Mouse (Mus musculus): ENCODE measurements around the gene Xkr7. TPM values are rescaled to one million over a fixed set of nuclear protein-coding genes. Genes with fewer than 3 reads are reported as not detected.

Xkr7 gene
- 0.36 and 1.9 TPM in 2 replicates for total RNA-seq (2012; rRNA removed)

GRCm38 (mm10) chr2:153031126-153032082 lies at the start of gene Xkr7:
Gene Xkr7 (plus strand): TSS chr2:153031852.
- H3K36me3 ChIP-seq (ENCODE audit: control insufficient read depth, insufficient read depth, low read length, poor library complexity, severe bottlenecking) = no peaks in the 10 kb centered on the region
- peak within 1 kb of the TSS; percentile 67 to 69 for H3K4me3 ChIP-seq (ENCODE audit: insufficient read depth in 1 of 2, low read depth in 1 of 2, low read length in 2 of 2, poor library complexity in 1 of 2, severe bottlenecking in 1 of 2)
- in situ Hi-C loops (cut with MboI; ENCODE audit: low sequenced_read_pairs in 2 of 2, unreplicated experiment in 2 of 2) = no loop called here
- peak within 1 kb of the TSS; percentile 33 for H3K9ac ChIP-seq (ENCODE audit: insufficient read depth, low read depth, low read length, poor library complexity, severe bottlenecking)
- TF ChIP-seq MAFK (IDR thresholded peaks at IDR 0.05; ENCODE audit: insufficient read depth, low read depth, low read length) = no peak
- no peak for TF ChIP-seq HCFC1 (IDR thresholded peaks at IDR 0.05; ENCODE audit: borderline replicate concordance, insufficient read depth, low read length)
- TF ChIP-seq ZC3H11A (IDR thresholded peaks at IDR 0.05; ENCODE audit: borderline replicate concordance, low read depth, low read length) = no peak
- no peak for TF ChIP-seq CHD2 (IDR thresholded peaks at IDR 0.05; ENCODE audit: low read depth, low read length)
- no peak for TF ChIP-seq ZNF384 (IDR thresholded peaks at IDR 0.05; ENCODE audit: low read depth, low read length)
- H3K27ac ChIP-seq (ENCODE audit: insufficient read depth, low read depth, low read length, poor library complexity, severe bottlenecking) = no peak within 1 kb of the TSS
- DNase-seq (ENCODE audit: low read depth, low spot score) = no peak
- no peaks in the 10 kb centered on the region for H3K9me3 ChIP-seq (ENCODE audit: control insufficient read depth, insufficient read depth, low read depth, low read length)
- peaks cover 0 to 3% of the 10 kb centered on the region in 2 experiments; a peak in 1 of 4 replicates for H3K4me1 ChIP-seq (ENCODE audit: control insufficient read depth in 2 of 2, insufficient read depth in 2 of 2, low read length in 2 of 2, poor library complexity in 1 of 2)

- in situ Hi-C loops (cut with MboI; ENCODE audit: low sequenced_read_pairs in 2 of 2, unreplicated experiment in 2 of 2) = no loop called here
- no peak overlapping the region for H3K4me3 ChIP-seq (ENCODE audit: insufficient read depth in 1 of 2, low read depth in 1 of 2, low read length in 2 of 2, poor library complexity in 1 of 2, severe bottlenecking in 1 of 2)
- H3K9me3 ChIP-seq (ENCODE audit: control insufficient read depth, insufficient read depth, low read depth, low read length) = no peaks in the 10 kb centered on the region
- DNase-seq (ENCODE audit: low read depth, low spot score) = no peak
- TF ChIP-seq ZNF384 (IDR thresholded peaks at IDR 0.05; ENCODE audit: low read depth, low read length) (no peak), MAFK (IDR thresholded peaks at IDR 0.05; ENCODE audit: insufficient read depth, low read depth, low read length) (no peak), ZC3H11A (IDR thresholded peaks at IDR 0.05; ENCODE audit: borderline replicate concordance, low read depth, low read length) (no peak), CHD2 (IDR thresholded peaks at IDR 0.05; ENCODE audit: low read depth, low read length) (no peak), HCFC1 (IDR thresholded peaks at IDR 0.05; ENCODE audit: borderline replicate concordance, insufficient read depth, low read length) (no peak)
- H3K4me1 ChIP-seq (ENCODE audit: control insufficient read depth in 2 of 2, insufficient read depth in 2 of 2, low read length in 2 of 2, poor library complexity in 1 of 2) = no peaks in the 10 kb centered on the region
- no peak overlapping the region for H3K27ac ChIP-seq (ENCODE audit: insufficient read depth, low read depth, low read length, poor library complexity, severe bottlenecking)
- no peak overlapping the region for H3K9ac ChIP-seq (ENCODE audit: insufficient read depth, low read depth, low read length, poor library complexity, severe bottlenecking)
- no peaks in the 10 kb centered on the region for H3K36me3 ChIP-seq (ENCODE audit: control insufficient read depth, insufficient read depth, low read length, poor library complexity, severe bottlenecking)
Measured at GRCm38 (mm10) chr2:152985582-152985981, 46.1 kb upstream of the Xkr7 start.

DNA sequence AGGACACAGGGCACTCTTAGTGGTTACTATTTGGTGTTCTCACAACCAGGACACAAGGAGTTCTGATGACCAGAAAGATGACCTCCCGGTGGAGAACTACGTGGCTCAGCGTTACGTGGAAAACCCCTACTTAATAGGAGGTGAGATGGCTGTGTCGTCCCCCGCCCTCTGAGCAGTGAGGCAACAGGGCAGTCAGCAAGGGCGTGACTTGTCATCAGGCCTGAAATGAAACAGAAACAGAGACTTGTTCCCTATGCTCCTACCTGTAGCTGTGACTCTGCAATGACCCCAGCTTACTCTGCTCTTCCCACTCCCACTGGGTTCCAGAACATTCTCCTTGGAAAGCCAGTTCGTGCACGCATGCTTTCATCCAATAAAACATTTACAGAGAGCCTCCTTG lies 40.1 kb upstream of the Xkr7 start:
- in situ Hi-C loops (cut with MboI; ENCODE audit: low sequenced_read_pairs in 2 of 2, unreplicated experiment in 2 of 2) = no loop called here
- H3K4me3 ChIP-seq (ENCODE audit: insufficient read depth in 1 of 2, low read depth in 1 of 2, low read length in 2 of 2, poor library complexity in 1 of 2, severe bottlenecking in 1 of 2) = no peak overlapping the region
- no peaks in the 10 kb centered on the region for H3K9me3 ChIP-seq (ENCODE audit: control insufficient read depth, insufficient read depth, low read depth, low read length)
- H3K4me1 ChIP-seq (ENCODE audit: control insufficient read depth in 2 of 2, insufficient read depth in 2 of 2, low read length in 2 of 2, poor library complexity in 1 of 2) = peaks cover 0 to 5% of the 10 kb centered on the region in 2 experiments; a peak in 1 of 4 replicates
- H3K36me3 ChIP-seq (ENCODE audit: control insufficient read depth, insufficient read depth, low read length, poor library complexity, severe bottlenecking) = no peaks in the 10 kb centered on the region
- no peak overlapping the region for H3K9ac ChIP-seq (ENCODE audit: insufficient read depth, low read depth, low read length, poor library complexity, severe bottlenecking)
- TF ChIP-seq ZC3H11A (IDR thresholded peaks at IDR 0.05; ENCODE audit: borderline replicate concordance, low read depth, low read length) (no peak), HCFC1 (IDR thresholded peaks at IDR 0.05; ENCODE audit: borderline replicate concordance, insufficient read depth, low read length) (no peak), CHD2 (IDR thresholded peaks at IDR 0.05; ENCODE audit: low read depth, low read length) (no peak), ZNF384 (IDR thresholded peaks at IDR 0.05; ENCODE audit: low read depth, low read length) (no peak), MAFK (IDR thresholded peaks at IDR 0.05; ENCODE audit: insufficient read depth, low read depth, low read length) (no peak)
- no peak overlapping the region for H3K27ac ChIP-seq (ENCODE audit: insufficient read depth, low read depth, low read length, poor library complexity, severe bottlenecking)
- no peak for DNase-seq (ENCODE audit: low read depth, low spot score)

- in situ Hi-C loops (cut with MboI; ENCODE audit: low sequenced_read_pairs in 2 of 2, unreplicated experiment in 2 of 2) = no loop called here
- no peak overlapping the region for H3K4me3 ChIP-seq (ENCODE audit: insufficient read depth in 1 of 2, low read depth in 1 of 2, low read length in 2 of 2, poor library complexity in 1 of 2, severe bottlenecking in 1 of 2)
Measured at GRCm38 (mm10) chr2:152997046-152997445, 34.6 kb upstream of the Xkr7 start.

More at GRCm38 (mm10) chr2:152997046-152997445, 34.6 kb upstream of the Xkr7 start:
- no peak overlapping the region for H3K27ac ChIP-seq (ENCODE audit: insufficient read depth, low read depth, low read length, poor library complexity, severe bottlenecking)
- peaks cover 0 to 5% of the 10 kb centered on the region in 2 experiments; a peak in 1 of 4 replicates for H3K4me1 ChIP-seq (ENCODE audit: control insufficient read depth in 2 of 2, insufficient read depth in 2 of 2, low read length in 2 of 2, poor library complexity in 1 of 2)
- H3K9me3 ChIP-seq (ENCODE audit: control insufficient read depth, insufficient read depth, low read depth, low read length) = no peaks in the 10 kb centered on the region; the same call in 1 of the 2 replicates
- H3K36me3 ChIP-seq (ENCODE audit: control insufficient read depth, insufficient read depth, low read length, poor library complexity, severe bottlenecking) = no peaks in the 10 kb centered on the region
- no peak for DNase-seq (ENCODE audit: low read depth, low spot score)
- TF ChIP-seq ZNF384 (IDR thresholded peaks at IDR 0.05; ENCODE audit: low read depth, low read length) (no peak), HCFC1 (IDR thresholded peaks at IDR 0.05; ENCODE audit: borderline replicate concordance, insufficient read depth, low read length) (no peak), ZC3H11A (IDR thresholded peaks at IDR 0.05; ENCODE audit: borderline replicate concordance, low read depth, low read length) (no peak), CHD2 (IDR thresholded peaks at IDR 0.05; ENCODE audit: low read depth, low read length) (no peak), MAFK (IDR thresholded peaks at IDR 0.05; ENCODE audit: insufficient read depth, low read depth, low read length) (no peak)
- H3K9ac ChIP-seq (ENCODE audit: insufficient read depth, low read depth, low read length, poor library complexity, severe bottlenecking) = no peak overlapping the region
